36 mouse cellular contexts compared by ENCODE assay signal in genomic region chr17:69954936-69955335, GRCm38 (mm10). TPM values are rescaled to one million over a fixed set of nuclear protein-coding genes. Genes with fewer than 3 reads are reported as not detected.
"Had no signal": no experiment of that assay in that cellular context is flagged by ENCODE, and none has a peak within 500 bp of the region (broad histone marks: within the 10 kb centered on the region; RNA-seq: fewer than 3 reads in every experiment).

No protein-coding gene starts in this region.

- H3K9ac ChIP-seq: heart, embryonic 12.5 days; heart, embryonic 13.5 days; heart, embryonic 15.5 days; hindbrain, embryonic 12.5 days; hindbrain, embryonic 13.5 days; hindbrain, embryonic 14.5 days; hindbrain, embryonic 15.5 days; intestine, embryonic 15.5 days; kidney, embryonic 15.5 days had no signal

- H3K4me2 ChIP-seq: heart, embryonic 11.5 days; heart, embryonic 12.5 days; heart, embryonic 13.5 days; heart, embryonic 15.5 days; hindbrain, embryonic 12.5 days; hindbrain, embryonic 13.5 days; hindbrain, embryonic 14.5 days; hindbrain, embryonic 15.5 days; intestine, embryonic 15.5 days; kidney, embryonic 15.5 days had no signal

- H3K27me3 ChIP-seq: heart, embryonic 12.5 days; heart, embryonic 13.5 days; heart, embryonic 15.5 days; hindbrain, embryonic 12.5 days; hindbrain, embryonic 13.5 days; hindbrain, embryonic 15.5 days; intestine, embryonic 15.5 days; kidney, embryonic 15.5 days had no signal

- H3K9me3 ChIP-seq: heart, embryonic 10.5 days; heart, embryonic 12.5 days; heart, embryonic 13.5 days; heart, embryonic 15.5 days; hindbrain, embryonic 10.5 days; hindbrain, embryonic 12.5 days; hindbrain, embryonic 13.5 days; hindbrain, embryonic 15.5 days; intestine, embryonic 15.5 days; kidney, embryonic 15.5 days had no signal

- H3K36me3 ChIP-seq: heart, embryonic 10.5 days; heart, embryonic 12.5 days; heart, embryonic 13.5 days; heart, embryonic 15.5 days; hindbrain, embryonic 10.5 days; hindbrain, embryonic 12.5 days; hindbrain, embryonic 13.5 days; hindbrain, embryonic 15.5 days; intestine, embryonic 15.5 days; kidney, embryonic 15.5 days had no signal

- H3K27ac ChIP-seq: heart, embryonic 10.5 days; heart, embryonic 13.5 days; heart, embryonic 15.5 days; hindbrain, embryonic 10.5 days; hindbrain, embryonic 12.5 days; hindbrain, embryonic 13.5 days; hindbrain, embryonic 14.5 days; hindbrain, embryonic 15.5 days; hindbrain, postnatal 0 days; intestine, embryonic 15.5 days; kidney, embryonic 15.5 days; kidney, postnatal 0 days; layer of hippocampus, adult 2 months had no signal

- DNase-seq: heart, postnatal 10 days; heart, postnatal 14 days; heart, postnatal 36 days; heart, postnatal 4 days; kidney, adult 11 months; kidney, adult 18-20 months; kidney, adult 2 months; kidney, adult 8-10 months; kidney, adult 9 months; kidney, postnatal 10 days; kidney, postnatal 14 days; kidney, postnatal 25 days; kidney, postnatal 36 days; kidney, postnatal 4 days; layer of hippocampus, adult 9-11 months; layer of hippocampus, postnatal 36 days had no signal

- ATAC-seq: hindbrain, embryonic 16.5 days; hindbrain, postnatal 0 days; inflammation-experienced regulatory T-cells, adult 6 months; intestine, embryonic 15.5 days; intestine, embryonic 16.5 days; intestine, postnatal 0 days had no signal

- H3K4me1 ChIP-seq: heart, embryonic 10.5 days; heart, embryonic 12.5 days; heart, embryonic 13.5 days; heart, embryonic 15.5 days; hindbrain, embryonic 10.5 days; hindbrain, embryonic 12.5 days; hindbrain, embryonic 13.5 days; hindbrain, embryonic 15.5 days; intestine, embryonic 15.5 days; kidney, embryonic 15.5 days had no signal

- H3K4me3 ChIP-seq: heart, embryonic 10.5 days; heart, embryonic 12.5 days; heart, embryonic 13.5 days; heart, embryonic 15.5 days; hindbrain, embryonic 10.5 days; hindbrain, embryonic 12.5 days; hindbrain, embryonic 13.5 days; hindbrain, embryonic 15.5 days; intestine, embryonic 15.5 days; kidney, embryonic 15.5 days; layer of hippocampus, adult 2 months had no signal

RNA-seq across cellular contexts. Expression of gene Dlgap1, which starts 13.9 kb away (rescaled TPM):
- total RNA-seq: hematopoietic stem cell, adult 5-6 weeks had no signal
- polyA plus RNA-seq: inflammation-experienced regulatory T-cells, adult 6 months had no signal
